ENCODE assay signal across 10 mouse cellular contexts in the genomic region with DNA sequence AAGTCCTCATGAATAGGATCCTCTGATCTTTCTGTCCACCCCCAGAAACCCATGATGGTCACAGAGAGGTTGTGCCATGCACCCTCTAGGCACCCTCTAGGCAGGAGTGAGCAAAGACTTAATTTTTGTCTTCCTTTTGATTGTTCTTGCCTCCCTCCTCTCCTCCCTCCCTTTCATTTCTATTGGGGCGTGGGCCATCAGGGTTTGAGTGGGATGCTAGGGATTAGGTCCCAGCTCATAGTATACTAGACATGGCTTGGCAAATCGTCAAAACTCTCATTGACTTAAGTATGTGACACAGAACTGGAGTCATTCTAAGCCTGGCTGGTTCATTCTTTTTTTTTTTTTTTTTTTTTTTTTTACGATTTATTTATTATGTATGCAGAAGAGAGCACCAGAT.
DNase-seq lines count a peak whose midpoint lies in the region; ATAC-seq and TF ChIP-seq lines count a peak whose summit lies in the region.
"Had no signal": no experiment of that assay in that cellular context is flagged by ENCODE, and none has a peak within 500 bp of the region (broad histone marks: within the 10 kb centered on the region; RNA-seq: fewer than 3 reads in every experiment).

No protein-coding gene starts in this region.

- no peak for DNase-seq in left cerebral cortex, adult 2 months (ENCODE audit: extremely low spot score in 1 of 2, low spot score in 2 of 2)
- no peak for DNase-seq in left cerebral cortex, adult 11 months (ENCODE audit: low spot score)
- peak; percentile 30 for DNase-seq in hindbrain, embryonic 11.5 days (ENCODE audit: low spot score)
- no peak for DNase-seq in midbrain, postnatal 0 days (ENCODE audit: low spot score)
- no peak for DNase-seq in B cell, adult 2 months
- no peak for DNase-seq in thymus, postnatal 10 days (ENCODE audit: low spot score in 2 of 2)

- intact Hi-C loops in left cerebral cortex, adult 2 months (cut with DNase I) = loop anchor here (5.0 kb wide), 2 partner anchors 67 to 122 kb away; partner anchors contain the start of gene Map4

- no peaks in the 10 kb centered on the region for H3K27me3 ChIP-seq in hindbrain, embryonic 11.5 days (ENCODE audit: control insufficient read depth, insufficient read depth, low read length)
- no peaks in the 10 kb centered on the region for H3K27me3 ChIP-seq in midbrain, postnatal 0 days (ENCODE audit: insufficient read depth, low read length)
- H3K27me3 ChIP-seq: heart, embryonic 13.5 days had no signal

- H3K9me3 ChIP-seq in hindbrain, embryonic 11.5 days (ENCODE audit: control insufficient read depth, low read length) = no peaks in the 10 kb centered on the region
- no peaks in the 10 kb centered on the region for H3K9me3 ChIP-seq in midbrain, postnatal 0 days (ENCODE audit: low read length)
- H3K9me3 ChIP-seq: heart, embryonic 13.5 days had no signal

- H3K27ac ChIP-seq in left cerebral cortex, adult 2 months = peak overlapping the region; percentile 96
- peak overlapping the region; percentile 78; the same call in 1 of the 2 replicates for H3K27ac ChIP-seq in cortical plate, adult 2 months (ENCODE audit: insufficient read depth, low read length)
- peak overlapping the region; percentile 90 for H3K27ac ChIP-seq in hindbrain, embryonic 11.5 days (ENCODE audit: low read depth, low read length)
- 0 out of 2 replicates have a peak overlapping the region, but pooled peaks have one; percentile 38 for H3K27ac ChIP-seq in midbrain, postnatal 0 days (ENCODE audit: low read depth, low read length)

- TF ChIP-seq POLR2A in cortical plate, adult 2 months (IDR thresholded peaks at IDR 0.05; ENCODE audit: extremely low read depth, insufficient read depth, low read length) = no peak

- 58% methylated on average over 3 of the region's 3 CpGs for WGBS in hindbrain, embryonic 11.5 days
- 31% methylated on average over 3 of the region's 3 CpGs for WGBS in midbrain, postnatal 0 days

- peak overlapping the region; percentile 54 for H3K4me2 ChIP-seq in hindbrain, embryonic 11.5 days (replicated peaks; ENCODE audit: low read depth, low read length)
- peak overlapping the region; percentile 55 for H3K4me2 ChIP-seq in midbrain, postnatal 0 days (ENCODE audit: low read depth, low read length, poor library complexity, severe bottlenecking)
- H3K4me2 ChIP-seq: heart, embryonic 13.5 days had no signal

- TF ChIP-seq CTCF in left cerebral cortex, adult 2 months (IDR thresholded peaks at IDR 0.05) = no peak
- TF ChIP-seq CTCF in cortical plate, adult 2 months (IDR thresholded peaks at IDR 0.05; ENCODE audit: extremely low read depth, insufficient read depth, low read length) = no peak
- no peak for TF ChIP-seq CTCF in midbrain, postnatal 0 days (IDR thresholded peaks at IDR 0.05)

- peaks cover 14% of the 10 kb centered on the region for H3K4me1 ChIP-seq in cortical plate, adult 2 months (ENCODE audit: control insufficient read depth, insufficient read depth, low read length)
- H3K4me1 ChIP-seq in hindbrain, embryonic 11.5 days (replicated peaks; ENCODE audit: control insufficient read depth, insufficient read depth, low read length) = peaks cover 14% of the 10 kb centered on the region; the same call in 1 of the 2 replicates
- H3K4me1 ChIP-seq in midbrain, postnatal 0 days (ENCODE audit: insufficient read depth, low read length) = peaks cover 12% of the 10 kb centered on the region

- no peaks in the 10 kb centered on the region for H3K36me3 ChIP-seq in hindbrain, embryonic 11.5 days (ENCODE audit: control insufficient read depth, insufficient read depth, low read length)
- H3K36me3 ChIP-seq in midbrain, postnatal 0 days (ENCODE audit: insufficient read depth, low read length) = no peaks in the 10 kb centered on the region

- ATAC-seq in hindbrain, embryonic 11.5 days (ENCODE audit: low FRiP score) = no peak
- ATAC-seq in midbrain, postnatal 0 days (ENCODE audit: low FRiP score) = no peak
- no peak for ATAC-seq in megakaryocyte progenitor cell, adult 5-6 weeks (replicated peaks; ENCODE audit: poor library complexity)
- ATAC-seq: intestine, embryonic 16.5 days had no signal

- peak overlapping the region; percentile 51 for H3K4me3 ChIP-seq in left cerebral cortex, adult 2 months
- H3K4me3 ChIP-seq in cortical plate, adult 2 months (ENCODE audit: insufficient read depth, low read length) = peak overlapping the region; percentile 64
- peak overlapping the region; percentile 33 for H3K4me3 ChIP-seq in hindbrain, embryonic 11.5 days (ENCODE audit: low read depth, low read length)
- peak overlapping the region; percentile 41 for H3K4me3 ChIP-seq in midbrain, postnatal 0 days (ENCODE audit: low read depth, low read length)
- H3K4me3 ChIP-seq: heart, embryonic 13.5 days had no signal

- peak overlapping the region; percentile 53 for H3K9ac ChIP-seq in hindbrain, embryonic 11.5 days (ENCODE audit: low read depth, low read length)
- H3K9ac ChIP-seq in midbrain, postnatal 0 days (replicated peaks; ENCODE audit: low read length, poor library complexity, severe bottlenecking) = peak overlapping the region; percentile 34; the same call in 1 of the 2 replicates
- H3K9ac ChIP-seq: heart, embryonic 13.5 days had no signal

Comparison
In these comparisons a context has a peak if more than half of its experiments do, and no peak if none do; other contexts are left out.
1. H3K27ac ChIP-seq: peak in every context shown above with its lines; median percentile 96 in left cerebral cortex, adult 2 months; 90 in hindbrain, embryonic 11.5 days; 78 in cortical plate, adult 2 months; 38 in midbrain, postnatal 0 days.